8 mouse cellular contexts compared by ENCODE assay signal in genomic region chr14:54892200-54892599, GRCm38 (mm10). TPM values are rescaled to one million over a fixed set of nuclear protein-coding genes. Genes with fewer than 3 reads are reported as not detected.
DNase-seq lines count a peak whose midpoint lies in the region; ATAC-seq and TF ChIP-seq lines count a peak whose summit lies in the region.

Gene Pabpn1, plus strand, starts transcription at chr14:54892500.

- TF ChIP-seq POLR2A in liver, adult 2 months (IDR thresholded peaks at IDR 0.05; ENCODE audit: extremely low read depth, insufficient read depth, low read length): no peak

- H3K9me3 ChIP-seq in embryonic facial prominence, embryonic 10.5 days: no peaks in the 10 kb centered on the region
- no peaks in the 10 kb centered on the region for H3K9me3 ChIP-seq in heart, embryonic 12.5 days (replicated peaks)

- peaks cover 7% of the 10 kb centered on the region for H3K4me1 ChIP-seq in liver, adult 2 months (ENCODE audit: control insufficient read depth, insufficient read depth, low read length)
- H3K4me1 ChIP-seq in embryonic facial prominence, embryonic 10.5 days: peaks cover 25% of the 10 kb centered on the region
- H3K4me1 ChIP-seq in heart, embryonic 12.5 days (replicated peaks): peaks cover 16% of the 10 kb centered on the region

- H3K4me2 ChIP-seq in heart, embryonic 12.5 days: peak within 1 kb of the TSS; percentile 63

- 91% methylated on average over 3 of the region's 3 CpGs for WGBS in liver, adult 2 months
- 89% methylated on average over 3 of the region's 3 CpGs for WGBS in embryonic facial prominence, embryonic 10.5 days
- 89% methylated on average over 3 of the region's 3 CpGs for WGBS in heart, embryonic 12.5 days

- H3K36me3 ChIP-seq in liver, adult 2 months (ENCODE audit: control insufficient read depth, insufficient read depth, low read length): peaks cover 19% of the 10 kb centered on the region
- peaks cover 22% of the 10 kb centered on the region for H3K36me3 ChIP-seq in embryonic facial prominence, embryonic 10.5 days (replicated peaks)
- peaks cover 25% of the 10 kb centered on the region for H3K36me3 ChIP-seq in heart, embryonic 12.5 days

- no peaks in the 10 kb centered on the region; the same call in 1 of the 2 replicates for H3K79me2 ChIP-seq in liver, adult 2 months (ENCODE audit: control insufficient read depth, insufficient read depth, low read length)

- no peak for ATAC-seq in heart, embryonic 12.5 days (ENCODE audit: insufficient number of reproducible peaks, low FRiP score)
- ATAC-seq in monocyte, adult 5-6 weeks (replicated peaks; ENCODE audit: insufficient number of reproducible peaks, low FRiP score, low TSS enrichment, poor library complexity, severe bottlenecking): no peak

- no peak within 1 kb of the TSS for H3K9ac ChIP-seq in liver, adult 2 months (ENCODE audit: low read depth, low read length)
- 0 out of 2 replicates have a peak within 1 kb of the TSS, but pooled peaks have one; percentile 55 for H3K9ac ChIP-seq in heart, embryonic 12.5 days

- intact Hi-C loops in left cerebral cortex, postnatal 10 days (cut with DNase I): loop anchor here (5.0 kb wide), 1 partner anchor 210 kb away; no protein-coding TSS in a partner anchor

- H3K4me3 ChIP-seq in liver, adult 2 months (ENCODE audit: insufficient read depth, low read depth, low read length): no peak within 1 kb of the TSS; the same call in 1 of the 2 replicates
- peak within 1 kb of the TSS; percentile 97 for H3K4me3 ChIP-seq in embryonic facial prominence, embryonic 10.5 days
- H3K4me3 ChIP-seq in heart, embryonic 12.5 days: peak within 1 kb of the TSS; percentile 96

- H3K27me3 ChIP-seq in liver, adult 2 months (ENCODE audit: control insufficient read depth, insufficient read depth, low read length): no peaks in the 10 kb centered on the region
- no peaks in the 10 kb centered on the region for H3K27me3 ChIP-seq in embryonic facial prominence, embryonic 10.5 days (replicated peaks; ENCODE audit: low read depth, poor library complexity, severe bottlenecking)
- no peaks in the 10 kb centered on the region for H3K27me3 ChIP-seq in heart, embryonic 12.5 days (replicated peaks)

- no peak for DNase-seq in liver, adult 2 months (ENCODE audit: extremely low read depth, low read depth, low spot score)
- no peak for DNase-seq in liver
- no peak for DNase-seq in embryonic facial prominence, embryonic 10.5 days (ENCODE audit: low spot score)
- no peak for DNase-seq in left cerebral cortex, postnatal 10 days (ENCODE audit: extremely low spot score in 1 of 2, low spot score in 2 of 2)
- no peak for DNase-seq in yolk sac, embryonic 10.5 days (ENCODE audit: low spot score)
- DNase-seq in testis, postnatal 14 days (ENCODE audit: low spot score): no peak

- H3K27ac ChIP-seq in liver, adult 2 months (replicated peaks; ENCODE audit: insufficient read depth, low read depth, low read length): peak within 1 kb of the TSS; percentile 30; the same call in 1 of the 2 replicates
- H3K27ac ChIP-seq in embryonic facial prominence, embryonic 10.5 days (replicated peaks): peak within 1 kb of the TSS; percentile 100
- H3K27ac ChIP-seq in heart, embryonic 12.5 days (ENCODE audit: poor library complexity, severe bottlenecking): peak within 1 kb of the TSS; percentile 79

- no peak for TF ChIP-seq CTCF in liver, adult 2 months (IDR thresholded peaks at IDR 0.05; ENCODE audit: low read depth, low read length)

RNA-seq across cellular contexts. Expression of gene Pabpn1, which starts in this region (rescaled TPM):
- 29.7 and 37.8 TPM in 2 replicates for total RNA-seq in liver, adult 2 months (2014; rRNA removed)
- 65.4 and 89.4 TPM in 2 replicates for polyA plus RNA-seq in liver, adult 2 months (2012; rRNA removed)
- 173 TPM in 2 replicates for polyA plus RNA-seq in embryonic facial prominence, embryonic 10.5 days (2016; fragmentation: Nextera tagmentation; extraction: Ambion mirVana)
- 96.3 and 101 TPM in 2 replicates for polyA plus RNA-seq in heart, embryonic 12.5 days (2016; fragmentation: Nextera tagmentation; extraction: Ambion mirVana)
- total RNA-seq in left cerebral cortex, postnatal 10 days (2021): 100 to 1,000 TPM; 272 to 278 TPM
- total RNA-seq in monocyte, adult 5-6 weeks (2017): 141 to 211 TPM (median 184 TPM) in 3 replicates

Comparison
In these comparisons a context has a peak if more than half of its experiments do, and no peak if none do; other contexts are left out.
1. H3K27ac ChIP-seq: peak in every context shown above with its lines; median percentile 100 in embryonic facial prominence, embryonic 10.5 days; 79 in heart, embryonic 12.5 days; 30 in liver, adult 2 months.